Mouse (Mus musculus) frontal cortex, postnatal 10 days (tissue): Measurements from ENCODE around the gene Hdac5.

Source experiments
- DNase-seq, 2 experiments: peaks; one replicate each; pipeline ENCODE4 v3.0.0; 2022; ENCODE audit warnings: low spot score in 2 of 2, mixed read lengths in 1 of 2

Gene Hdac5

GRCm38 (mm10) chr11:102216056-102216885 lies 13.7 kb downstream of the Hdac5 start:
- peak in 1 of 2 experiments; percentile 32 for DNase-seq

GRCm38 (mm10) chr11:102215511-102215910 lies 14.5 kb downstream of the Hdac5 start:
- DNase-seq = no peak

DNA sequence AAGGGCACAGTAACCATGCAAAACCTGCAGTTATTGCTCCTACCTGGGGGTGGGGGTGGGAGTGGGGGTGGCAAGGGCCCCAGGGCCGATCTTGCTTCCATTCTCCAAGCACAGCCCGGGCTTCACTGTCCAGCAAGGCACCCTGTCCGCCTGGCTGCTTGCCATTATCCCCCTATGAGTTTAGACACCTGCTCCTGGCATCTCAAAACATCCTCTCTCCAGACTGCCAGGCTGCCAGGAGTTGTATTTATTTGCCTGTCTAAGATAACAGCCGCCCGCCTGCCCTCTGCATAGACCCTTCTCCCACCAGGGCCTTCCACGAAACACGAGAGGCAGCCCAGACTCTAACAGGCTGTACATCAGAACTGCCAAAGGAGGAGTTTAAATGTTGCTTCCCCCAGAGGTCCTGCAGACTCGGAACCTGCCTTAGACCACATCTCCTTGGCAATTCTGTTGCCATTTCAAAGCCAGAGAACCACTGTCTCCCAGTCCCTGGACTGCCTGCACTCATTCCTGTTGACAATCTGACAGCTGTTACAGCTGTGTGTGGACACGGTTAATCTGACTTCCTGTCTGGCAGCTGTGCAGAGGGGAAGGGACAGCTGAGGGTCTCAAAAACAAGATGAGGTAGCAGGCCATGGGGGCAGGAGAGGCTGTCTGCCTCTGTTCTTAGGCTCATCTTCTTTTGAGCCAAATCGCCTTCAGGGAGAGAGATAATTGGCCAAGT lies 15.4 kb downstream of the Hdac5 start:
- DNase-seq = no peak

GRCm38 (mm10) chr11:102211936-102212341 lies 18.0 kb downstream of the Hdac5 start:
- no peak for DNase-seq

DNA sequence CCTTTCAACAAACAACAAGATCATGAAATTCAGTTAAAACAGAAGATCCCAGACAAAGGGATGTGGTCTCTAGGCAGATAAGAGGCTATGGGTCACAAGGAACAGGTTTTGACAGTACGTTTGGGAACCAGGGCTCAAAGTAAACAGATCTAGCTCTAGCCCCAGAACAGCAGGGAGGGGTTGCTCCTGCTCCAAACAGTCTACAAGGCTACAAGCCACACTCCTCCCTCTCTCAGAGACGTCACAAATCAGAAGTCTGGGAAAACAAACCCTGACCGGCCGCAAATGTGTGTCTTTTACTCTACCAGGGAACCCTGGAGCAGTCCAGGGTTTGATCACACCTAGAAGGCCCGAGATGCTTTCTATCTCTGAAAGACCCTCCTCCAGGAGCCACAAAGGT lies 19.0 kb downstream of the Hdac5 start:
- DNase-seq = no peak

DNA sequence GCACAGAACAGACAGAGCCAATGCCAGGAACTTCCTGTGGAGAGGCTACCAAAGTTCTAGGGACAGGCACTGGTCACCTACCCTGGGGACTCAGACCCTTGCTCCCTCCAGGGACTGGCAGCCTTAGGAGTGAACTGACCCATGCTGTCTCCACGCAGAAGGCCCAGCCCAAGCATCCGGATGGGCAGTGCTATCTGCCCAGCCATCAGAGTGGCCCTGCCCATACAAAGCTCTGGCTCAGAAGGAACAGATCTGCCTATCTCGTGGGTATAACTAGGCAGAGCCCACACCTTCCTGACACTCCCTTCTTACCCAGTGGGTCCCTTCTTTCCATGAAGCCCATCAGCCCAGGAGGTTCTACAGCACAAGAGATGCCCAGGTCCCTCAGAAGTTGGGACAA lies 19.8 kb downstream of the Hdac5 start:
- no peak for DNase-seq

DNA sequence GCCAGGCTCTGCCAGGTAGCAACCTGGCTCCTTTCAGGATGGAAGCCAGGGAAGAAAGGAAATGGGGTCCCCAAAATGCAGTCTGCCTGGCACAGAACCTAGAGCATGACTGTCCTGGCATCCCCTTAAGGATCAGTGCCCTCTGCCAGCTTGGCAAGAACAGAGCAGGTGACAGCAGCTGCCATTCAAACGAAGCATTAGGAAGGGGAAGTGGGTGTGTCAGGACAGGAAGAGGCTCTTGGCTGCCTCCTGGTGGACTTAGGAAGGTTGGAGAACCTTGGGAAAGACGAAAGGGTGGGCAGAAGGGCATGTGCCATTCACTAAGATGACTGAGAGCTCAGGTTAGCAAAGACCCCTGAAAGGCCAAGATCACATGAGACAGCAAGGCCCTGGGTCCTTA lies 20.2 kb downstream of the Hdac5 start:
- no peak for DNase-seq

GRCm38 (mm10) chr11:102208846-102209245 lies 21.1 kb downstream of the Hdac5 start:
- no peak for DNase-seq

DNA sequence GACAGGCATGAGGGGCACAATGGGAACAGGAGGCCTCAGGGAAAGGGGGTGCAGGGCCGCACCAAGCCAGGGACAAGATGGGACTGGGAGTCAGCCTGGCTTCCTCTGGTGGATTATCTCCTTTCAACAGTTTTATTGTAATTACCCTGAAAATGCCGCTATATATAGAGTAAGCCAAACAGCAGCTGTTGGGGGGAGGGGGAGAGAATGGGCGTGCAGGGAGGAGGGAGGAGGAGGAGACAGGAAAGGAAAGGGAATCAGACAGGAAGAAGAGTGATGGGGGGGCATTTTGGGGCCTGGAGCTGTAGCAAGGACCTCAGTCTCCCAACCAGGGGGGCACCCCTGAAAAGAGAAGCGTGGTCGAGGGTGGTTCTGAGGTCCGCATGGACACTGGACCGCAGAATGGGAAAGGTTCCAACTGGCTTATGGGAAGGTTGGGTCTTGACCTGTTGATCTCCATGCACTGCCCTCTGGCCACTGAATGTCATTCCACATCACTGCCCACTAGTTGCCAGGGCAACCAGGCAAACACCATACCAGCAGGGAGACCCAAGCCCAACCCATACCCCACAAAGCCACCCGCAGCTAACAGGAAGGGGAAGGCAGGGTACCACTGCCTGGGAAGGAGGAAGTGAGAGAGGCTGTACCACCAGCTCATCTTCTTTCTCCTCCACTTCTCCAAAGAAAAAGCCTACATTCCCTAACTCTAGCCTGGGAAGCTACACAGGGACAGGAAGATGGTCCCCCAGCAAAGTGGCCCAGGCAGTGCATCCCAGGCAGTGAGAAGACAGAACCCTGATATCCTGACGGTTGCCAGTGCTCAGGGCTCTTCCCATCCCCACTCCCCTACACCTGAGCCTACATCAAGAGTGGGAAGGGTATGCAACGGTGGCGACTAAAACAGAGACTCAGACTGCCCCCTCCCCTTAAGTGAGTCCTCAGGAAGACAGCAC lies 21.9 kb downstream of the Hdac5 start:
- peak in 1 of 2 experiments; percentile 64 for DNase-seq

DNA sequence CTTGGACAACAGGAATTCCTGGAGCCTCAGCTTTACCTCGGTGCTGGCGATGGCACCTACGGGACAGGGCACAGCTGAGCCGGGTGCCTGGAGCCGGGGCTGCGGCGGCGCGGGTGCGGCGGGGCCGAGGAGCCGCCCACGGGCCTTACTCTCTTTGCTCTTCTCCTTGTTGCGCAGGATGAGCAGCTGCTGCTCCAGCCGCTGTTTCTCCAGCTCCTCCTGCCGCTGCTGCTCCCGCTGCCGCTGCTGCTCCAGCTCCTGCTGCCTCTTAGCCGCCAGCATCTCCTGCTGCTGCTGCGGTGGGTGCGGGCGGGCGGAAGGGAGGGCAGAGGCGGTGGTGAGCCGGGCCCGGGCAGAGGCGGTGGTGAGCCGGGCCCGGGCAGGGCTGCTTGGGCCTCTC lies 23.5 kb downstream of the Hdac5 start:
- DNase-seq = no peak

GRCm38 (mm10) chr11:102201408-102201821 lies 28.6 kb downstream of the Hdac5 start:
- DNase-seq = no peak

DNA sequence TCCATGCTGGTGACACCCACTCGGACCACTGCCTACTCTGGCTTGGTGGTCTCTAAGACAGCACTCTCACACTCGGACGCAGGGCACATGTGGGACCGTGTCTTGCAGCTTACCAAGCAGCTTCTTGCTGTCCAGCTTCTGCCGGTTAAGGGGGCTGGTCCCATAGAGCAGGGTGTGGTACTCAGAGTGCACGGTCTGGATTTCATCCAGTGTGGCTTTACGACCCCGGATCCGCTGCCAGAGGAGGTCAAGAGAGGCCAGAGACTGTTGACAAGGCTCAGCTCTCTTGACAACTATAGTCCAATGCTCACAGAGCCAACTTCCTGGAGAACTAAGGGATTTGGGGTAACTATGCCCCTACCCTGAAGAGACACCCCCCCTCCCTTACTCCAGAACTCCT lies 30.1 kb downstream of the Hdac5 start:
- DNase-seq = no peak

- DNase-seq = peak in 1 of 2 experiments; percentile 4
Measured at GRCm38 (mm10) chr11:102198245-102198644, 31.7 kb downstream of the Hdac5 start.

- DNase-seq = peak in 1 of 2 experiments; percentile 10
Measured at GRCm38 (mm10) chr11:102196018-102196797, 33.8 kb downstream of the Hdac5 start.

GRCm38 (mm10) chr11:102193657-102194440 lies 36.1 kb downstream of the Hdac5 start:
- no peak for DNase-seq

DNA sequence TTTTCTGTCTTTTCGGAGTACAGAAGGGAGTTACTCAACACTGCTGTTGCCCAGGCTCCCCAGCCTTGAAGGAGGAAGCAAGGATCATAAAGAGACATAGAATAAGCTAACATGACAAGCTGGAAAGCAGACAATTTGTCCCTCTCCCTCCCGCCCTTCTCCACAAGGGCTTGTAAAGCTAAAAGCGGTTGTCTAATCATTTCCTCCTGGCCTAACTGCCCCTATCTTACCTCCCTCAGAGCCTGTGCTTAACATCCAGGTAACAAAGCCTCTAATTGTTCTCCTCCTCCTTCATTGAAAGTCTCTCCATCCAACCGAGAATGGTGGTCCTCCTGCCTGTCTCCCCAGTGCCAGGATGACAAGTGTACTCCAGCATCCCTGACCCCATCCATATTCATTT lies 39.1 kb downstream of the Hdac5 start:
- DNase-seq = no peak

GRCm38 (mm10) chr11:102189461-102190436 lies 40.2 kb downstream of the Hdac5 start, which contains the start of gene G6pc3:
Gene G6pc3 (plus strand): TSS chr11:102189620.
- peak; percentile 87 to 88 for DNase-seq

DNA sequence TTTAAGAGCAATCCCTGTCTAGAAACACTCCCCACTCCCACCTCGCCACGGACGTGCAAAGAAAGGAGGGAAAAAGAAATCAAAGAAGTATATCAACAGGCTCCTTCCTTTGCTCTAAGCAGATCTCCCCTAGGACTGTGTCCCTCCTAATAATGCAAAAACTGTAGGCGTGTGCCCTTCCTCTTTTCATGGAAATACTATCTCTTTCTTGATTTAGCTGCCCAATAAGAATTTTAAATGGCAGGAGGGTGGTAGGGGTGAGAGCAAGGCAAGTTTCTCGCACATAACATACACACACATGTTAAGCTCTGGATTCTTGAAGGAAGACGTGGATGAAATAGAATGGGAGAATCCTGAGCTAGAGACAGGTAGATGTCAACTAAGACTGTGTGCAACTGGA lies 41.0 kb downstream of the Hdac5 start:
- no peak for DNase-seq

DNA sequence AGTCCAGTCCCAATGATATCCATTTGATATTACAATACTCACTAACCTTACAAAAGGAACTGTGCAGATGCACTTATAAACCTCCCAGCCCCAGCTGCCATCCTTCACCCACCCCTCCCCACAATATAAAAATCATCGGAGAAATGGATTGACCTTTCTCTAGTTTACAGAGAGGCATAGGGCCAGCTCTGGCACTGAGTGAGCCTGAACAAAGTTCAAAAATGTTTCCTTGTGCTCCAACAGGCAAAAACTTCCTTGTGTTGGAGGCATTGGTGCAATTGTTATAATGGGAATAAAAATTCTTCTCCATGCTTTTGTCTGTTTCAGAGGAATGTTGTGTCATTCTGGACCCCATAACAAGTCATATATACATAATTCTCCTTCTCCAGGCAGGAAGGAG lies 43.7 kb downstream of the Hdac5 start:
- no peak for DNase-seq
